Mouse (Mus musculus) regulatory T cell (primary cell): ENCODE measurements around the gene Mast4.

Experiments
- in situ Hi-C: fragments of 300-600 bp; cut with MboI, MseI; formaldehyde crosslinking; loops from one replicate; pipeline ENCODE4 v1.15.1; 2025; ENCODE audit warnings: high pct_unique_total_duplicates

Mast4 gene

GRCm38 (mm10) chr13:103199823-103200660 lies 134.3 kb downstream of the Mast4 start:
- in situ Hi-C loops = no loop called here

GRCm38 (mm10) chr13:103198210-103198940 lies 135.9 kb downstream of the Mast4 start:
- in situ Hi-C loops = no loop called here

- in situ Hi-C loops = no loop called here
Observed at GRCm38 (mm10) chr13:103196307-103196706, 138.0 kb downstream of the Mast4 start.

GRCm38 (mm10) chr13:103195847-103196246 lies 138.4 kb downstream of the Mast4 start:
- in situ Hi-C loops = no loop called here

DNA sequence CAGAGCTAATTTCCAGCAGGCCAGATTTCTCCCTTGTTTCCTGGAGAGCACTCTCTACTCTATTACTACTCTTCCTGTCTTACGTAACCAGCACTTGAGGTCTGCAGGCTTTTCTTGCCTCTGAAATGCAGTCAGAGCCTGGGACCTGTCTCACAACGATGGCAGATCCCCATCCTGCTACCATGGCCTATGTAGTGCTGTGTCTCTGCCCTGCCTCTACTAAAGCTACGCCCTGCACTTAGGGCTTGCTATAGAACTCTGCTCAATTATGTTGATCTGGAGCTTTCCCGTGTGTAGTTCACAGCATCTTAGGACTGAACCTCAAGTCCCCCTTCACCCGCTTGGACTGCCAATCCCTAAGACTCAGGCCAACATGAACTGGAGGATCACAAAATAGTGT lies 150.7 kb downstream of the Mast4 start:
- in situ Hi-C loops = no loop called here

DNA sequence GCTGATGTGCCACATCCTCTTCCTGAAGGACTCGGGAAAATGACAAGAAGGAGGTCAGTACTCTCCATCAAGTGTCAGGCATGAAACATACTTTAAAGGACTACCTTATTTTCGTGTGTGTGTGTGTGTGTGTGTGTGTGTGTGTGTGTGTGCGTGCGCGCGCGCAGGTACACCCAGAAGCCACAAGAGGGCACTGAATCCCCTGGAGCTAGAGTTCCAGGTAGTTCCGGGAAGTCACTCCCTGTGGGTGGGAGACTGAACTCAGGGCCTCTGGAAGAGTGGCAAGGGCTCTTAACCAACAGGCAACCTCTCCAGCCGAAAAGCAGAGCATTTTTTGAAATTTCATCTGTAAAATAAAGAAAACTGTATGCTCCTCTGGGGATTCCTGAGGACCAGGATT lies 152.5 kb downstream of the Mast4 start:
- in situ Hi-C loops = no loop called here

DNA sequence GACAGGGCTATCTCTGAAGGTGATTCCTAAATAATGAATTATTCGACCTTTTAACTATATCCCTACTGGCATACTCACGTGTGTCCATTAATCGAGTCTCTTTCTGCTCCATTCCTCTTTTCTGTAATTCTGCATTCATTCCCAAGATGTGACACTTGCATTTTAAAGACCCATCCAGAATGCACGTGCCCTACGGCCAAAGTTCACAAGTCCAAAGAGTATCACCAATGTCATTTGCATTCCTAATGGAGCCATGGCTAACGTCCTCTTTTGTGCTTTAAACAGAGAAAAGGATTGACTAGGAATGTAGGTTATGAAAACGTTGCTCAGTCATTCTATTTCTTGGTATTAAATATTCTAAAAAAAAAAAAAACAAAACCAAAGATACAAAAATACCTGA lies 157.4 kb downstream of the Mast4 start:
- in situ Hi-C loops = loop anchor here (5.0 to 10.0 kb wide), 2 partner anchors 460 to 638 kb away; no protein-coding TSS in a partner anchor

DNA sequence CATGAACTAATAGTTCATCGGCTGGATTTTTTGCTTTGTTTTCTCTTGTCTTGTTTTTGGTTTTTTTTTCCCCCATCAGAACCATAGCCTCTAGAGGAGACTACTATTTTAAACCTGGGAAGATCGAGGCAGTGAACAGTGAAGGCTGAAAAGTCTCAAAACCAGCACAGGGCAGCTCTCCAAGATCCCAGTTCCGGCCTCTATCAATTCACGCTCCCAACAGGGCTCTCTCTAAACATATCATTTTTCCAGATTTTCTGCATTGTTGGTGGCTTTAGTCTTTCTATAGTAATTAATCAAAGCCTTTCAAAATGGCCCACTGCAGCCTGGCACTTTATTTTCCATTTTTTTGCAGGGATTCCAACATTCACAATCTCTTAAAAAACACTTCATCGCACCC lies 159.9 kb downstream of the Mast4 start:
- in situ Hi-C loops = loop anchor here (10.0 kb wide), 1 partner anchor 640 kb away; no protein-coding TSS in a partner anchor

- in situ Hi-C loops = loop anchor here (10.0 kb wide), 1 partner anchor 641 kb away; no protein-coding TSS in a partner anchor
Observed at GRCm38 (mm10) chr13:103173545-103174182, 160.6 kb downstream of the Mast4 start.

DNA sequence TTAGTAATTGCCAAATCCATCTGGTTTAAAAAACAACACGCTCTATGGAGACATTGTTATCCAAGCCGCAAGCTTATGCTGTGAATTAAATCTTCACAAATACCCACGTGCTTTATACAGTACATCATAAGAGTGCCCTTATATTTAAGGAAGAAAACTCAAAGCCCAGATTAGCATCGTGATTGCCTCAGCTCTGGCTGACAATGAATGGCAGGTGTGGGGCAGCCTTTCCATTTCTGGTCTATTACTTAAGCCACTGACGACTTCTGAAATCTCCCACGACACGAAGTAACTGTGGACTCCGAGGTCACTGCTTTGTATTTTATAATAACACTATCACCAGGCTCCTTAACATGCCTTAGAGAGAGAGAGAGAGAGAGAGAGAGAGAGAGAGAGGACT lies 182.4 kb downstream of the Mast4 start:
- in situ Hi-C loops = loop anchor here (10.0 kb wide), 1 partner anchor 813 kb away; no protein-coding TSS in a partner anchor

GRCm38 (mm10) chr13:103151171-103151570 lies 183.1 kb downstream of the Mast4 start:
- in situ Hi-C loops = loop anchor here (10.0 kb wide), 1 partner anchor 814 kb away; no protein-coding TSS in a partner anchor

- in situ Hi-C loops = loop anchor here (10.0 kb wide), 1 partner anchor 814 kb away; no protein-coding TSS in a partner anchor
Observed at GRCm38 (mm10) chr13:103150671-103151070, 183.6 kb downstream of the Mast4 start.

DNA sequence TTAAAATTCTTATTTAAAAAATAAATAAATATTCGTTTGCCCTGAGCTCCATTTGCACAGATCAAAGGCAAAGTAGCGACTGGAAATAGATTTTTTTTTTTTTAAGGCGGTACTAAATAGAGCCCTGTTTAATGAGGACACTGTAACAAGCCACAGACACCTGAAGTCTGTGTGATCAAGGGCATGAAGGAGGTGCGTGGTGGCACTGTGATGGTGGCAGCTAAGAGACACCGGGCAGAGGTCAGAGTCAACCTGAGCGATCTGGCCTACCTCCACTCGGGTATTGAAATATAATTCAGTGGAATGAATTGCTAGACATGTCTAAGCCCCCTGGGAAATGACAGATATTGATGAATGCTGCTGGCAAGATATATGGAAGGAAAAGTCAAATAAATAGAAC lies 184.9 kb downstream of the Mast4 start:
- in situ Hi-C loops = no loop called here

GRCm38 (mm10) chr13:103144343-103144742 lies 190.0 kb downstream of the Mast4 start:
- in situ Hi-C loops = no loop called here

DNA sequence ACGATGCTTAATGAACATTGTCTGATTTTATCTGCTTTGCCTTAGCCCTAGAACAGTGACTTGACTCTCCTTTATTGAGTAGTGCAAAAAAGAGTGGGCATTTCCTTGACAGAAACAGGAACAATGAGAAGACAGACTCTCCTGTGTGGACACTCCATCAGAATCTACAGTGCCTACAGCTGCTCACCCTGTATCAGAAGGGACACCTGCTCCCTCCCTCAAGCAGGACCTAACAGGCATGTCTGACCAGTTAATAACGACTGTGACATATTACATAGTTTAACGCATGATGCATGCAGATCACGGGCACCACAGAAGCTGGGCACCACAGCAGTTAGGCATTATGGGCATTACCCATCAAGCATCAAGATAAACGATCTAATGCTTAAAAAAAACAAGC lies 193.0 kb downstream of the Mast4 start:
- in situ Hi-C loops = no loop called here

DNA sequence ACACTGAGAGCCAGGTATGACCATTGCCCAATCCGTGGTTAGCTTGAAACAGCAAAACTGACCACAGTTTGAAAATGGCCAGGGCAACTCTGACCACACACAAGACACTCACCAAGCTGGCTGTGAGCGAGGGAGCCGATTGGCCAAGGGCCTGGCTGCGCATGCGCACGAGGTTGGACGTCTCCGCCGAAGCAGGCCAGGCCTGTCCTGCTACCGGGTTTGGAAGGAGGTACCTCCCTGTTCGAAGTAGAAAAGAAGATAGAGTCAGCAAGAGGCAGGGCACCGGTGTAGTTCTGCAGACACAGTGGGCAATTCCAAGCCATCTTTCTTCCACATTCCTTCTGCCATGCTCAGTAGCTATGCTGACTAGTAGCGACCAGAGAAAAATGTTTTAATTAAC lies 194.2 kb downstream of the Mast4 start:
- in situ Hi-C loops = no loop called here

DNA sequence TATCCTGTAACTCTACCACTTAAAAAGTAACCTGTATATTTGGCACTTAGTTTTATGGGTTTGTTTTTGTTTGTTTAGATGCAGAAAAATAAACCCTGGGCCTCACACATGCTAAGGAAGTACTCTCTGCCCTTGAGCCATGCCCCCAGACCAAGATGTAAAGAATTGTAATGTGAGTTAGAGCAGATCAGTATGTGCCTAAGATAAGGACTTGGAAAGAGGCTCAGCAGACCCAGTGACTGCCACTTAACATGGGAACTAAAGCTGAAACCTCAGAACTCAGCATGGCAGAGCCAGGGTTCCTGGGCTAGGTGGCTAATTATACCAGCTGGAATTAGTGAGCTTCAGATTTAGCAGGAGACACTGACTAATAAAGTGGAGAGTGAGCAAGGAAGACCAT lies 196.0 kb downstream of the Mast4 start:
- in situ Hi-C loops = loop anchor here (10.0 kb wide), 1 partner anchor 313 kb away; no protein-coding TSS in a partner anchor

- in situ Hi-C loops = loop anchor here (10.0 kb wide), 1 partner anchor 311 kb away; no protein-coding TSS in a partner anchor
Observed at GRCm38 (mm10) chr13:103135224-103135883, 198.9 kb downstream of the Mast4 start.

DNA sequence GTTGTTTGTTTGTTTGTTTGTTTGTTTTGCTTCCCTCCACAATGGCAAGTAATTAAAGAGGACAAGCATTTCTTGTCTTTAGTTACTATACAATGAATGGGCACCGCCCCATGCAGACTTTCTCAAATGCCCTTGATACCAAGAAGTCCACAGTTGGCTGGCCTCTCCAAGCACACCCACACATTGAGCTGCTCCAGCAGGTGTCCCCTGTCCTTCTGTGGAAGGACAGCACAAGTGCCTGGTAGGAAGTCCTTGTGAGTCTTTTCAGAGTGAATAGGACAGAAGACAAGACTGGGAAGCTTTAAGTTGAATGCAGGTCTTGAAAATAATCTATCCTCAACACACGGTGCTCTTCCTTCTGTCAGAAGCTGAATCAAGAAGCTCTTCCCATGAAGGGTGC lies 202.5 kb downstream of the Mast4 start:
- in situ Hi-C loops = loop anchor here (10.0 kb wide), 1 partner anchor 307 kb away; no protein-coding TSS in a partner anchor

GRCm38 (mm10) chr13:103129130-103129797 lies 205.0 kb downstream of the Mast4 start:
- in situ Hi-C loops = no loop called here

DNA sequence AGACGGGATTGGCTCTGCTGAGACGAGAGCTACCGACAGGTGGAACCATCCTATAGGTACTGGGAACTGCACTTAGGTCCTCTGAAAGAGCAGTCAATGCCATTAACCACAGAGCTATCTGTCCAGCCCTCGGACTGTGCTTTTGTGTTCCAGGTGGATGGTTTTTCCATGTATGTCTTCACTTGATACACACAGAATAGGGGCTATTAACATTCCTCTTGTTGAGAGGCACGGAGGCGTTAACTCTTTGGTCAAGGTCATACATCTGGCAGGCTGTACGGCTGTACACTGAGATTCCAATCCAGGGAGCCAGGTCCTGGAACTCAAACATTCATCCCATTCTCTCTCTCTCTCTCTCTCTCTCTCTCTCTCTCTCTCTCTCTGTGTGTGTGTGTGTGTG lies 205.6 kb downstream of the Mast4 start:
- in situ Hi-C loops = no loop called here
